Mouse (Mus musculus): ENCODE measurements around the gene Mcm2.

- no peak for TF ChIP-seq CTCF (IDR thresholded peaks at IDR 0.05; ENCODE audit: extremely low read depth, insufficient read length, insufficient replicate concordance, low read depth, low read length)
- TF ChIP-seq POLR2A (IDR thresholded peaks at IDR 0.05; ENCODE audit: low read depth, low read length), result no peak
These were observed 28.0 kb downstream of the Mcm2 start for GRCm38 (mm10) chr6:88870594-88870993.
